Mouse (Mus musculus) liver, adult 2 months (tissue): ENCODE data around the gene E130308A19Rik. TPM values are rescaled to one million over a fixed set of nuclear protein-coding genes. Genes with fewer than 3 reads are reported as not detected.

Experiments used
- DNase-seq: peaks from one replicate; pipeline ENCODE4 v3.0.0-alpha.2; 2011; ENCODE audit warnings: low read depth, low spot score; ENCODE audit errors: extremely low read depth
- H3K27ac ChIP-seq: fragments of 200-500 bp; replicated peaks from 2 replicates; pipeline ENCODE4 v1.5.1; 2012; ENCODE audit warnings: low read depth, mild to moderate bottlenecking, control low read depth, inconsistent platforms, low read length; ENCODE audit not compliant: insufficient read depth
- H3K27me3 ChIP-seq: fragments of 200-500 bp; 2 replicates; pipeline ENCODE4 v1.6.1; 2012; ENCODE audit warnings: mild to moderate bottlenecking, moderate library complexity, low read length, inconsistent platforms; ENCODE audit not compliant: control insufficient read depth, insufficient read depth
- H3K36me3 ChIP-seq: fragments of 200-500 bp; 2 replicates; pipeline ENCODE4 v1.6.1; 2012; ENCODE audit warnings: low read length, inconsistent platforms; ENCODE audit not compliant: control insufficient read depth, insufficient read depth
- H3K4me1 ChIP-seq: fragments of 200-500 bp; 2 replicates; pipeline ENCODE4 v1.6.1; 2011; ENCODE audit warnings: low read length; ENCODE audit not compliant: control insufficient read depth, insufficient read depth
- H3K4me3 ChIP-seq: fragments of 200-500 bp; 2 replicates; pipeline ENCODE4 v1.5.1; 2011; ENCODE audit warnings: low read depth, mild to moderate bottlenecking, control low read depth, low read length, moderate library complexity; ENCODE audit not compliant: insufficient read depth
- H3K79me2 ChIP-seq: fragments of 200-500 bp; 2 replicates; pipeline ENCODE4 v1.6.1; 2012; ENCODE audit warnings: inconsistent platforms, mild to moderate bottlenecking, low read length, moderate library complexity; ENCODE audit not compliant: control insufficient read depth, insufficient read depth
- H3K9ac ChIP-seq: fragments of 200-500 bp; 2 replicates; pipeline ENCODE4 v1.6.1; 2012; ENCODE audit warnings: low read depth, mild to moderate bottlenecking, control low read depth, inconsistent platforms, low read length
- CTCF ChIP-seq: fragments of 200-500 bp; IDR thresholded peaks from 2 replicates; pipeline ENCODE4 v1.5.1; 2011; ENCODE audit warnings: low read depth, low read length, control low read depth
- POLR2A ChIP-seq: fragments of 200-500 bp; IDR thresholded peaks from 2 replicates; pipeline ENCODE4 v1.6.1; 2011; ENCODE audit warnings: low read length, control low read depth; ENCODE audit not compliant: insufficient read depth; ENCODE audit errors: extremely low read depth
- WGBS: fragments of 180-500 bp; shearing (Covaris S2); methylation state at CpG from one replicate; pipeline ENCODE4 v1.1.7; 2018; 5-methylcytosine and 5-hydroxymethylcytosine counted together
- polyA plus RNA-seq: library from polyadenylated mRNA; depleted of rRNA; stranded (reverse); fragments of >200 nt; gene quantifications from 2 replicates; pipeline ENCODE4 v1.2.3, GENCODE M21; 2012
- total RNA-seq: library from RNA; depleted of rRNA; stranded (reverse); fragments of >200 nt; gene quantifications from 2 replicates; pipeline ENCODE4 v1.2.3, GENCODE M21; 2014

The E130308A19Rik gene
- total and polyA plus RNA-seq, 2 experiments = 1.5 to 2.6 TPM

DNA sequence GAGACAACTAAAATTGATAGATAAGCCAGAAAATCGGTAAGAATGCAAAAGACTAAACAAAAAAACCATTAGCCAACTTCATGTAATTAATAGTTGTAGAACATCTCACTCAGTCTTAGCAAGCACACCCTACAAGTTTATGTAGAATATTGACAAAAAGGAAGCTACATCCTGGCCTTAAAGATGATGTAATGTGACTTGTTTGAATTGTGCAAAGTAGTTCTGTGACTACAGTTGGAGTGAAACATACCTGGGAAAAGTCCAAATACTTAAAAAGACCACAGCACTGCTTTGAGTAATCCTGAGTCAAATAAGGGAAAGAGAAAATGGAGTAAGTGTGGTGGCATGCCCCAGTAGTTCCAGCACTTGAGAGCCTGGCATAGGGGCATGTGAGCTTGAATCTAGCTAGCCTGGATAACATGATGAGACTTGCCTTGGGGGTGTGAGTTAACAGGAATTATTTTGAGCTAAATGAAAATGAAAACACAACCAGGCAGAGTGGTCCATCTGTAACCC is 26.2 kb downstream of the E130308A19Rik start:
- no peak for DNase-seq
- Histone ChIP-seq H3K4me1 (peaks cover 2% of the 10 kb centered on the region; the same call in 1 of the 2 replicates), H3K9ac (no peak overlapping the region), H3K79me2 (peaks cover 4% of the 10 kb centered on the region; the same call in 1 of the 2 replicates), H3K27ac (no peak overlapping the region), H3K36me3 (no peaks in the 10 kb centered on the region), H3K27me3 (no peaks in the 10 kb centered on the region), H3K4me3 (no peak overlapping the region)
- TF ChIP-seq CTCF (no peak), POLR2A (no peak)
- WGBS = 67% methylated on average over 1 of the region's 1 CpGs

DNA sequence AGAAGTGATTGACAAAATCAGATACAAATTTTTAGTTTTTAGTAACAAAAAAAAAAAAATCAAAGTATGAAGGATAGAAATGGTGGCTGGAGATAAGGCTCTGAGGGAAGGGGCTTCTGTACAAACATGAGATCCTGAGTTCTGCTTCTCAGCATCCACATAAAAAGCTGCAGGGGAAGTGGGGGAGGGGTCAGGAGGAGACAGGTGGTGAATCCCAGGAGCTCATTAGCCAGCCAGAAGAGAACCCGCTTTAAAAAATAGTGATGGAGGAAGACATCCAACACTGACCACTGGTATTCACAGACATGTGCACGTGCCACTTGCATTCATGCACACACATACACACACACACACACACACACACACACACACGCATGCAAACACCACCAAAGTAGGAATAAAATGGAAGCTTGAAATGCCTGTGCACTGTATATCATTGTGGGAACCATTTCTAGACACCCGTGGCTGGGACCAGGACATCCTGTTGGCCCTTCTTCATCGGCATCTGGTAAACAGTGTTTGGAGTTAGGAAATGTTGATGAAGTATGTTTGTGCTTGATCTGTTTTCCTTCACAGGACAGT is 30.1 kb downstream of the E130308A19Rik start:
- Histone ChIP-seq H3K4me3 (no peak overlapping the region), H3K9ac (no peak overlapping the region), H3K79me2 (no peaks in the 10 kb centered on the region; the same call in 1 of the 2 replicates), H3K27me3 (no peaks in the 10 kb centered on the region), H3K36me3 (no peaks in the 10 kb centered on the region), H3K27ac (no peak overlapping the region), H3K4me1 (peaks cover 2% of the 10 kb centered on the region; the same call in 1 of the 2 replicates)
- WGBS = 57% methylated on average over 5 of the region's 5 CpGs
- no peak for TF ChIP-seq CTCF
- no peak for TF ChIP-seq POLR2A
- no peak for DNase-seq

DNA sequence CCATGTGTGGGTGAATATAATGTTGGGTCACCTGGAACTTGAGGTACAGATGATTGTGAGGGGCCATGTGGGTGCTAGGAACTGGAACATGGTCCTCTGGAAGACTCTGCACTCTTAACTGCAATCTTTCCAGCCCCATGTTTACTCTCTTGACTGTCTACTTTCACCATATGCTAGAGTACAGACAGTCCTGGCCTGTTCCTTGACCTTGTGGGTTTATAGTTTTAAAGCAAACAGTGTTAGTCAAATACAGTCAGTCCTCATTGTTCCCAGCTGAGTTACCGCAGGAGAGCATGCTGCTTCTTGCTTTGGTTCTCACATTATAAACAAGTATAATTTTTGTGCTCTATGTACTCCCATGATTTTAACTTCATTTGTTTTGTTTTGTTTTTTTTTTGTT is 36.2 kb downstream of the E130308A19Rik start:
- Histone ChIP-seq H3K9ac (no peak overlapping the region), H3K4me1 (peaks cover 16% of the 10 kb centered on the region), H3K4me3 (no peak overlapping the region), H3K27me3 (no peaks in the 10 kb centered on the region), H3K27ac (no peak overlapping the region), H3K36me3 (no peaks in the 10 kb centered on the region), H3K79me2 (peaks cover 7% of the 10 kb centered on the region; the same call in 1 of the 2 replicates)
- DNase-seq = peak; percentile 45
- 29% methylated on average over 1 of the region's 1 CpGs for WGBS
- TF ChIP-seq POLR2A (no peak), CTCF (no peak)

DNA sequence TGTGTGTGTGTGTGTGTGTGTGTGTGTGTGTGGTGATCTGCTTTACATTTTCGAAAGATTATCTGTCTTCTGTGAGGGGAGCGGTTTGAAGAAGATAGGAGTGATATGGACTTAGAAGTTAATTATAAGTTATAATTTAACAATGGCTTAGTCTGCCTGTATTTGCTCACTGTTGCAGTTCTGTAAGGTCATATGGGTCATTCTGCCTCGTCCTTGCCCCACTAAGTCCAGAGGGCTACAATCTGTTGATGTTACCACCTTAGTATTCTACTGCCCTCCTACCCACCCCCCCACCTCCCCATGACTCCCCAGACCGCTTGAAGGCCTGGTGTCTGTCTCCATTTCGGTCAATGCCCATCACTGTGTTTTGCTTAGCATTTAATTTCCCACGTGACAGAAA is 37.4 kb downstream of the E130308A19Rik start:
- Histone ChIP-seq H3K9ac (no peak overlapping the region), H3K4me1 (peaks cover 16% of the 10 kb centered on the region), H3K27me3 (no peaks in the 10 kb centered on the region), H3K36me3 (no peaks in the 10 kb centered on the region), H3K4me3 (no peak overlapping the region), H3K79me2 (peaks cover 9% of the 10 kb centered on the region; the same call in 1 of the 2 replicates), H3K27ac (peak overlapping the region; percentile 36)
- peak; percentile 67 for DNase-seq
- WGBS = 38% methylated on average over 6 of the region's 6 CpGs
- TF ChIP-seq CTCF (no peak), POLR2A (no peak)

DNA sequence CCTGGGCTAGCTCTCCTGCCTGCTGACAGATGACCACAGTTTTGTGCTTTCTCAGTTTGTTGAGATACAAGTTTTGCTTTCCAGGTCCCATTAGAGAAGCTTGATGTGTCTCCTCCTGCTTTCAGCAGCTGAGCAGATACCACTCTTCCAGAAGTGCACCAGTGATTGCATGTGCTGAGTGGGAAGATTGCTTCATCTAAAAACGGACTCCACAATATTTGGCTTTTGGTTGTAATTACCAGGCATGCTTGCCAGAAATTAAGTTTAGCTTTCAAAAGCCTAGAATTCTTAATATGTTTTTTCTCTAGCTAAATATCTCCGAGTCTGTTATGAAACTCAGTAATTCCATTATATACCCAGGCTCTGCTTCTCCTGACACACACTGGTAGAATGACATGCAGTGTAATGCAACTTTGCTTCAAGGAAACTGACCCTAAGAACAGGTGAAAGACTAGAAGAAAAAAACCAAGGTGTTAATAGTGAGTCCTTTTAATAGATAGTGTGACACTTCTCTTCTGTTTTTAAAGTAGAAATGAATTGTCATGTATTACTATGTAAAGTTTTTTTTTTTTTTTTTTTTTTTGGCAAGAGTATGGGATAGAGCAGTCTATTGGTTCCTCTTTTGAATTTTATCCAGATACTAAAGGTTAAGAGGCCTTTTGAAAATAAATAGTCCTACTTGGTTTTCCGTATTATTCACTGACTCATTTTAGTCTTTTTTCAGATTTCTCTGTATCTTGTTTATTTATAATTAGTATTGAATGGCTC is 40.7 kb downstream of the E130308A19Rik start:
- H3K9ac ChIP-seq = no peak overlapping the region
- no peak overlapping the region for H3K4me3 ChIP-seq
- no peaks in the 10 kb centered on the region for H3K27me3 ChIP-seq
- no peaks in the 10 kb centered on the region for H3K36me3 ChIP-seq
- peaks cover 16% of the 10 kb centered on the region for H3K4me1 ChIP-seq
- DNase-seq = peak; percentile 77
- H3K79me2 ChIP-seq = peaks cover 9% of the 10 kb centered on the region; the same call in 1 of the 2 replicates
- no peak for TF ChIP-seq POLR2A
- no peak for TF ChIP-seq CTCF
- no peak overlapping the region for H3K27ac ChIP-seq
- 17% methylated on average over 3 of the region's 3 CpGs for WGBS
